Mouse (Mus musculus) limb, embryonic 10.5 days (tissue): Measurements from ENCODE around the gene Abcd4. TPM values are rescaled to one million over a fixed set of nuclear protein-coding genes. Genes with fewer than 3 reads are reported as not detected.
A peak's percentile ranks its signal among the peaks of the same experiment; 100 is the strongest.

ENCODE experiments used
- DNase-seq: peaks from one replicate; pipeline ENCODE4 v3.0.0-alpha.2; 2017; ENCODE audit warnings: low spot score
- H3K27ac ChIP-seq: fragments of 300-500 bp; sonication (generic); 2 replicates; pipeline ENCODE4 v1.5.1; 2016; ENCODE audit warnings: mild to moderate bottlenecking
- H3K27me3 ChIP-seq: fragments of 300-500 bp; sonication (generic); 2 replicates; pipeline ENCODE4 v1.6.1; 2016; ENCODE audit warnings: low read depth, mild to moderate bottlenecking; ENCODE audit not compliant: poor library complexity, severe bottlenecking
- H3K36me3 ChIP-seq: fragments of 300-500 bp; sonication (generic); 2 replicates; pipeline ENCODE4 v1.6.1; 2016; ENCODE audit warnings: mild to moderate bottlenecking, moderate library complexity
- H3K4me1 ChIP-seq: fragments of 300-500 bp; sonication (generic); 2 replicates; pipeline ENCODE4 v1.6.1; 2016
- H3K4me3 ChIP-seq: fragments of 300-500 bp; sonication (generic); 2 replicates; pipeline ENCODE4 v1.5.1; 2016; ENCODE audit warnings: mild to moderate bottlenecking, moderate library complexity
- H3K9me3 ChIP-seq: fragments of 300-500 bp; sonication (generic); replicated peaks from 2 replicates; pipeline ENCODE4 v1.6.1; 2016; ENCODE audit warnings: mild to moderate bottlenecking
- WGBS: fragments of 180-500 bp; shearing (Covaris S2); methylation state at CpG from one replicate; pipeline ENCODE4 v1.1.7; 2016; 5-methylcytosine and 5-hydroxymethylcytosine counted together
- polyA plus RNA-seq: library from polyadenylated mRNA; unstranded; fragments of >200 nt; fragmentation: Nextera tagmentation; extraction: Ambion mirVana; gene quantifications from 2 replicates; pipeline ENCODE4 v1.2.1, GENCODE M21; 2016

The Abcd4 gene
- 12.3 and 13.5 TPM in 2 replicates for polyA plus RNA-seq

DNA sequence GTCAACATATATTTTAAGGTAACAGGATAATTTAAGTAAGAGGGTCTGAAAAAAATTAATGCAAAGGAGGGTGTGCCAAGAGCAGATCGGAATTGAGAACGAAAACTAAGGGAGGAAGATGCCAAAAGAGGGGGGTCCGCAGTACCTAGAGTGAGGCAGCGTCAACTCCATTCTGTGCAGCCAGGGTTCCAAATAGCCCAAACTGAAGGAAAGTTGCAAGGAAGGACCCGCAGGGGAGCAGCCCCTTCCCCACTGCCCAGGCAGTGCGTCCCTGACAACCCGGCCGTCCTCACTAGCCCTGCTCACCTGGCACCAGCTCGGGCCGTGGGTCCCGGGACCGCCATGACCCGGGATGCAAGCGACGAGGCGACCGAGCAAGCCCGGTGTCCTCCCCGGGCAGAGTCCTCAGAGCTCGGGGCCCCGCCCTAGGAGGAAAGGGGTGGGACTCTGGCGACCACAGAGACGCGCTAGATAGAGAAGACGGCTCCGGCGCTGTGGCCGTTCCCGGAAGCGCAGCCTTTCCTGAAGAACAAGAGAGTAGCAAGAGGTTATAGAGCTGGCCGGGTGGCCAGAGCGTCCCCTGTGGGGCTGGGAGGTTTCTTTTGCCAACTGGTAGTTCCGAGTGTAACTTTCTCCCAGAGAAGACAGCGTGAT is at the start of gene Abcd4:
Gene Abcd4, minus strand, starts transcription at position 437 of the 654 bp plus-strand sequence.
- WGBS, result under 1% methylated on average over 34 of the region's 34 CpGs
- no peaks in the 10 kb centered on the region for H3K9me3 ChIP-seq
- H3K4me3 ChIP-seq, result peak within 1 kb of the TSS; percentile 88
- H3K36me3 ChIP-seq, result peaks cover 11% of the 10 kb centered on the region
- H3K27ac ChIP-seq, result peak within 1 kb of the TSS; percentile 89
- H3K4me1 ChIP-seq, result peaks cover 18% of the 10 kb centered on the region; the same call in 1 of the 2 replicates
- no peaks in the 10 kb centered on the region for H3K27me3 ChIP-seq
- DNase-seq, result peak; percentile 90

DNA sequence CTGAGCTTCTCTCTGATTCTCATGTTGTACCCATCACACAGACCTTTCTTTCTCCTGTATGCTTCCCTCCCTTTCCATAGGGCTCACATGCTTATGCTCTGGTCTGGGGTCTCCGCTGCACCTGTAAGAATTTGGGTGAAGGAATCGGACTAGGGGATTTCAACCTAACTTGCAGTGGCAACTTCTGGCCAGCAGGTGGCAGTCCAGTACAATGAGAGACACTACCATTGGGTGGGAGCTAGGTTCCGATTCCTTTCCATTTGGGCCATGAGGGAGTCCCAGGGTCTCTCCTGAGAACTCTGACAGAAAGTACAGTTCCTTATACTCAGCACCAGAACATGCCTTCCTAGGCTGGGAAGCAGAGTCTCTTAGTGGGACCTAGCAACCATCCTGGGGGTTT is 36.7 kb upstream of the Abcd4 start:
- H3K36me3 ChIP-seq, result no peaks in the 10 kb centered on the region
- H3K27ac ChIP-seq, result no peak overlapping the region
- no peaks in the 10 kb centered on the region; the same call in 1 of the 2 replicates for H3K27me3 ChIP-seq
- H3K4me3 ChIP-seq, result no peak overlapping the region
- peak; percentile 75 for DNase-seq
- no peaks in the 10 kb centered on the region for H3K9me3 ChIP-seq
- no peaks in the 10 kb centered on the region for H3K4me1 ChIP-seq
- 28% methylated on average over 3 of the region's 3 CpGs for WGBS

DNA sequence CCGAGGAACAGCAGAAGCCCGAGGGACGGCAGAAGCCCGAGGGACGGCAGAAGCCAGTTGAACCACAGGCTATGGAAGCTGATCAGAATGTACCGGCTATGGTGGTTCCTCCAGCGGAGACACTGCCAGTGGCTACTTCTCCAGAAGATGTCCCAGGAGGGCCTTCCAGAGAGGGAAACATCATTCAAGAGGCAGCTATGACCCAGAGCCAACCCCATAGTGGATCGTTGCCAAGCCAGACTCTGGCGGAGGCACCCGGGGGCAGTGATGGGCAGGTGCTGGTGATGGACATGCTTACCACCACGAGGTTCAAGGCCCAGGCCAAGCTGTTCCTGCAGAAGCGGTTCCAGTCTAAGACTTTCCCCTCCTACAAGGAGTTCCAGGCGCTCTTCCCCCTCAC is 33.0 kb upstream of the Abcd4 start:
- WGBS, result 87% methylated on average over 13 of the region's 13 CpGs
- Histone ChIP-seq H3K27me3 (peaks cover under 1% of the 10 kb centered on the region; the same call in 1 of the 2 replicates), H3K27ac (no peak overlapping the region), H3K36me3 (no peaks in the 10 kb centered on the region), H3K4me1 (no peaks in the 10 kb centered on the region), H3K9me3 (no peaks in the 10 kb centered on the region), H3K4me3 (no peak overlapping the region)
- DNase-seq, result no peak

DNA sequence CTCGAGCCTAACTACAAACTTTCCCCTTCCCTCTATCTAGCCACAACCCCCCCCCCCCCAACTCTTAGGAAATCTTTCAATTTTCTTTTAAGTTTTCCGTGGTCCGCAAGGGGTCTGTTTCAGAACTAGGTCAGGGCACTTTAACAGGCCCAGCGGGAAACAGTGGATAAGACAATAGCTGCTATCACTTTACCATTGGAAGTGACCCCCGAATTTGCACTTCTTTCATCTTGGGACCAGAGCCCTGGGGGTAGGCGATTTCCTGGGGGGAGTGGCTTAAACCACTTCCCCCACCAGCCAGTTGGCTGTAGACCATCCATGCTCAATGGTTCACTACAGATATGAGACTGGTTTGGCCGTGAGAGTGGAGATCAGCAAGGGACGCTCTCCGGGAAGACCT is 23.4 kb upstream of the Abcd4 start, which contains the start of gene Vrtn:
Gene Vrtn, plus strand, starts transcription at position 366 of the 400 bp plus-strand sequence.
- Histone ChIP-seq H3K27me3 (peaks cover 59% of the 10 kb centered on the region), H3K9me3 (no peaks in the 10 kb centered on the region), H3K4me1 (peaks cover 18% of the 10 kb centered on the region), H3K36me3 (no peaks in the 10 kb centered on the region), H3K4me3 (no peak within 1 kb of the TSS), H3K27ac (no peak within 1 kb of the TSS)
- 6% methylated on average over 9 of the region's 9 CpGs for WGBS
- DNase-seq, result no peak

DNA sequence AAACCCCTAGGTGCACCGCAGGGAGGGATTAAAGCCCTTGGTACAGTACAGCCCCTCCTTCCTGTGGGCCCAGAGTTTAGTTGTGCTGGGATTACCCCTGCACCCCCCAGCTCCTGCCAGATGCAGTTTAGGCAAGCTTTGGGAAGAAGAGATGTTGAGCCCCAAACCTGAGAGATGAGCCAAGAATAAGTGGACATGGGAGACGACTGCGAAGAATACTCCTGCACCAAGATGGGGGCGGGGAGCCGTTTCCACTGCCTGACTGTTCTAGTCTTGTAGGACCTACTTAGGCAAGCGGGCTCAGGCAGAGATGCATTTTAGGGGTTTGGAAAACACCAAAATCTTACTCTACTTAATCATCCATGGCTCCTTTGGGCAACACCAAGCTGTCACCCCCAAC is 23.0 kb upstream of the Abcd4 start:
- H3K9me3 ChIP-seq, result no peaks in the 10 kb centered on the region
- no peaks in the 10 kb centered on the region for H3K36me3 ChIP-seq
- peaks cover 58% of the 10 kb centered on the region for H3K27me3 ChIP-seq
- 8% methylated on average over 6 of the region's 6 CpGs for WGBS
- no peak for DNase-seq
- H3K27ac ChIP-seq, result no peak overlapping the region
- no peak overlapping the region for H3K4me3 ChIP-seq
- peaks cover 18% of the 10 kb centered on the region for H3K4me1 ChIP-seq

DNA sequence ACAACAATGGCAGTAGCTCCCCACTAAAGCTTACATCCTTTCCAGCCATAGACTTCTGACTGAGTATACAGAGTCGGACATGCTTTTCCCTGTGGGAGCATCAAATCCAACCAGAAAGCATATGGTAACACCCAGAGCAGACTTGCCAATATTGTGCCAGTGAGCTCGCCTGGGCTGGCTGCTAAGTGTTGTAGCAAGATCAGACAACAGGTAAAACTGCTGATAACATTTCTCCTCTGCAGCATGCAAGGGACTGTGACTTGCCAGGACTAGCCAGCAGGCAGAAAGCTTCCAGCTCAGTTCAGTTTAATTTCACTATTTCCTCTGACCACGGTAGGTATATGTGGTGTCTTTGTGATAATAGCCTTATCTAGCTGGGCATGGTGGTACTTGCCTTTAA is 14.7 kb upstream of the Abcd4 start:
- no peak overlapping the region for H3K27ac ChIP-seq
- H3K4me1 ChIP-seq, result no peaks in the 10 kb centered on the region
- no peaks in the 10 kb centered on the region for H3K36me3 ChIP-seq
- H3K27me3 ChIP-seq, result peaks cover 2% of the 10 kb centered on the region; the same call in 1 of the 2 replicates
- no peak for DNase-seq
- no peak overlapping the region for H3K4me3 ChIP-seq
- no peaks in the 10 kb centered on the region for H3K9me3 ChIP-seq
- WGBS, result 75% methylated on average over 3 of the region's 3 CpGs

DNA sequence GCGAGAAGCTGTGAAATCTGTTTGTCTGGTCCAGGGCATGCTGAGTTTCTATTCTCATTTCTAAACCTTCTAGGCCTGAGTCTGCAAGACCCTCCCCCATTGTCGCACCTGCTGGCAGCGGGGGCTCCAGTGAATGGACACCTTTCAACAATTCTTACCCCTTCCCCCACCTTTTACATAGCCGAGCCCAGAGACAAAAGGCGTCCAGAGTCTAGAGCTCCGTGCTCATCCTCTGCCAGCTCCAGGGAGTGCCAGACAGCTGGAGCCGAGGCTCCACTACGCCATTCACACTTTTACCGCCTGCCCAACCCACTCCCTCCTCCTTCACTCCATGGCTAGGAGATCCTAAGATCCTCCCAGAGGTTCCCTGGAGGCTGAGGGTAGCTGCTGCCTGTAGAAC is 7.9 kb upstream of the Abcd4 start:
- H3K27me3 ChIP-seq, result peaks cover 37% of the 10 kb centered on the region
- H3K4me1 ChIP-seq, result peaks cover 17% of the 10 kb centered on the region; the same call in 1 of the 2 replicates
- no peak for DNase-seq
- H3K36me3 ChIP-seq, result no peaks in the 10 kb centered on the region
- 6% methylated on average over 9 of the region's 9 CpGs for WGBS
- no peak overlapping the region for H3K4me3 ChIP-seq
- no peak overlapping the region for H3K27ac ChIP-seq
- H3K9me3 ChIP-seq, result no peaks in the 10 kb centered on the region

DNA sequence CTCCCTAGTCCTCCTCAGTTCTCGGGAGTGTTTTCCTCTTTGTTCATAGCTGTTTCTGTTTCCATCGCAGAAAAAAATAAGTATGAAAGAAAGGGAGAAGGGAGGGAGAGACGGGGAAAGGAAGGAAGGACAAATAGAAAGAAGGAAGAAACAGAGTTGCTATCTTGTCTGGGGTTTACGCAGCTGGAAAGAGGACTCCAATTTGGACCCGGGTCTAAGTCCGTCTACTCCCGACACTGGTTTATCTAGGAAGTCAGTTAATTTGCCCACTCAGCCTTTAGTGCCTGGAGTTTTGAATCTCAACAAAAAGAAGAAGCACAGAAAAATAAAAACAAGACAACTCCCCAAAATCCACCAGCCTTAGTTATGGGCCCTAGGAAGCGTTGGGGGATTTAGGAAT is 7.4 kb upstream of the Abcd4 start:
- H3K4me1 ChIP-seq, result peaks cover 17% of the 10 kb centered on the region; the same call in 1 of the 2 replicates
- no peak for DNase-seq
- no peak overlapping the region for H3K27ac ChIP-seq
- peaks cover 37% of the 10 kb centered on the region for H3K27me3 ChIP-seq
- H3K4me3 ChIP-seq, result no peak overlapping the region
- H3K9me3 ChIP-seq, result no peaks in the 10 kb centered on the region
- no peaks in the 10 kb centered on the region for H3K36me3 ChIP-seq
- 33% methylated on average over 8 of the region's 8 CpGs for WGBS

DNA sequence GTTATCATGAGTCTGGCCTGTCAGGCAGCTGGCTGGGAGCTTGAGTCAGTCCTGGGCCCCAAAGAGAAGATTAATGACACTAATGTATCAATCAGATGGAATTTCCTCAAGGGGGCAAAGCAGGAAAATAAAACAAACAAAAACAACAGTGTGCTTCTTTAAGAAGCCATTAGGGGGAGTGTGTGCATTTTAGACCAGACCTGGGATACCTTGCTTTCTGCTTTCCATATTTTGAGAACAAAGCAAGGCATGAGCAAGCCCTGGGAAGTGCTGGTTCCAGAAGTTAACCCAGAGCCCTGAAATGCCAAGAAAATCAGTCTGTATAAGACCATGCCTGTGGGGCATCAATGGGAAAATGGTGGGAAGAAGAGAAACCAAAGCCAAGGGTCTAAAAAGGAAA is 3.8 kb upstream of the Abcd4 start:
- H3K36me3 ChIP-seq, result no peaks in the 10 kb centered on the region
- H3K4me1 ChIP-seq, result peaks cover 24% of the 10 kb centered on the region; the same call in 1 of the 2 replicates
- H3K27me3 ChIP-seq, result peaks cover 27% of the 10 kb centered on the region
- 0 out of 2 replicates have a peak overlapping the region, but pooled peaks have one; percentile 34 for H3K27ac ChIP-seq
- no peak for DNase-seq
- H3K4me3 ChIP-seq, result no peak overlapping the region
- no peaks in the 10 kb centered on the region for H3K9me3 ChIP-seq

DNA sequence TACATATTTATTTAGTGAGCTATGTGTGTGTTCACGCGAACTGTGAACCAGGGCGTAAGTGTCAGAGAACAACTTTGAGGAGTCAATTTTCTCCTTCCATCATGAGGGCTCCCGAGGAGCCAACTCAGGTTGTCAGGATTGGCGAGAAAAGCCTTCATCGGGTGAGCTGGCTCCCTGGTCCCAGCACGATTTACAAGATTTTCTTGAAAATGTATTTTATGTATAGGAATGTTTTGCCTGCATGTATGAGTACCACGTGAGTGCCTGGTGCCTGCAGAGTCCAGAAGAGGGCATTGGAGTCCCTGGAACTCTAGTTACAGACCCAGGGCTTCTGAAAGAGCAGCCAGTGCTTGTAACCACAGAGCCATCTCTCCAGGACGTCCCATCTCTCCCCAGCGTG is 450 bp upstream of the Abcd4 start:
- DNase-seq, result peak; percentile 55
- Histone ChIP-seq H3K9me3 (no peaks in the 10 kb centered on the region), H3K36me3 (peaks cover 7% of the 10 kb centered on the region), H3K4me3 (peak overlapping the region; percentile 88), H3K27ac (peak overlapping the region; percentile 89), H3K4me1 (peaks cover 18% of the 10 kb centered on the region; the same call in 1 of the 2 replicates), H3K27me3 (no peaks in the 10 kb centered on the region)
- WGBS, result 10% methylated on average over 10 of the region's 10 CpGs

DNA sequence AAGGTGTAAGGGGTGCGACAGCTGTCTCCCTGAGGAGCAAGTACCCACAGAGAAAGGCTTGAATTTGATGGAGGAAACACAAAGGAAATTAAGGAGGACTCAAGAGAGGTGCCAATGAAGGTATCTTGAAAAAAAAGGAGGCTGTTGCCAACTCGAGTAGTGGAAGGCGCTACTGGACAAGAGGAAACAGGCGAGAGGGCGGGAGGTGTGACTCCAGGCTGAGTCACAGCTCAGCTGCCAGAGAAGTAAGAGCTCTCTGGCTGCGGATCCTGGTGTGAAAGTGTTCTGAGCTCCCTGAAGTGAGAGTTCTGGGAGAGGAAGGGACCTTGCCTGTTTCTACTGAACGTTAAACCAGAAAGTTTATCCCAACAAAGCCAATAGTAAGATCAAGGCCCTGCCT is 2.7 kb downstream of the Abcd4 start:
- Histone ChIP-seq H3K4me3 (no peak overlapping the region), H3K9me3 (no peaks in the 10 kb centered on the region), H3K36me3 (peaks cover 14% of the 10 kb centered on the region), H3K27ac (no peak overlapping the region), H3K4me1 (0 out of 2 replicates have a peak, but pooled peaks cover 7% of the 10 kb centered on the region), H3K27me3 (no peaks in the 10 kb centered on the region)
- WGBS, result 56% methylated on average over 7 of the region's 7 CpGs
- no peak for DNase-seq

DNA sequence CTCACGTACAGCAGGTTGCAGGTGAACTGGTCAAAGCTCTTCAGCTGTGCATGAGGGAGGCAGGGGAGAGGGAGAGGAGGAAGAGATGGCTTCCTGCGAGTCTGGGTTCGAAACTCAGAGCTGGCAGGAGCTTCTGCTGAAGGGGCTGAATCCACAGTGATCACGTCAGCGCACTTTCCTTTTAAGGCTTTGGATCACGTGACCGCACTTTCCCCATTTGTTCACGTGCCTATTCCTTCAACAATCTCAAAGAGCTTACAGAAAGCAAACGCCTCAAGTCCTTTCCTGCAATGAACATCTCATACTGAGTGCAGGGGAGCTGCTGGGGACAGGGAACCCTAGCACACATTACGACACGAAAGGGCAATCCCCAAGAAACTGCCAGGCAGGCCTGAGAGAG is 3.2 kb downstream of the Abcd4 start:
- H3K27ac ChIP-seq, result no peak overlapping the region
- H3K9me3 ChIP-seq, result no peaks in the 10 kb centered on the region
- WGBS, result 88% methylated on average over 11 of the region's 11 CpGs
- no peaks in the 10 kb centered on the region for H3K27me3 ChIP-seq
- 0 out of 2 replicates have a peak, but pooled peaks cover 7% of the 10 kb centered on the region for H3K4me1 ChIP-seq
- no peak for DNase-seq
- peaks cover 14% of the 10 kb centered on the region for H3K36me3 ChIP-seq
- H3K4me3 ChIP-seq, result no peak overlapping the region

DNA sequence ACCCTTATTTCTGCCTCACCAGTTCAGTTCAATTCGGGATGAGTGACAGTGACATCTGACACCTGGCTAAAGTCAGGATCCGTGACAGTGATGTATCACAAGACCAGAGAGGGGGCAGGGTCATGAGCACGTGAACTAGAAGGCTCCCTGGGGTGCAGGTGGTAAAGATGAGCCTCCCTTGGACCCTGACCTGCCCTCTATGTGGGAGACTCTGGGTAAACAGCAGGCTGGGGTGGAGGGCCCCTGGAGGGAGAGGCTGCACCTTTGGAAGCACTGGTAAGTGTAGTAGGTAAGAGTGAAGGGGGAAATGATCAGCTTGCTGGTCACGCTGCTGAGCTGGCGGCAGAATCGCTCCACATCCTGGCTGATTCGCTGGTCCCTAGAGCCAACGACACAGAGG is 4.7 kb downstream of the Abcd4 start:
- Histone ChIP-seq H3K4me3 (no peak overlapping the region), H3K27me3 (no peaks in the 10 kb centered on the region), H3K9me3 (no peaks in the 10 kb centered on the region), H3K36me3 (peaks cover 22% of the 10 kb centered on the region), H3K4me1 (0 out of 2 replicates have a peak, but pooled peaks cover 3% of the 10 kb centered on the region), H3K27ac (no peak overlapping the region)
- WGBS, result 66% methylated on average over 8 of the region's 8 CpGs
- DNase-seq, result no peak
